Mouse (Mus musculus): ENCODE measurements around the gene Gm4187. TPM values are rescaled to one million over a fixed set of nuclear protein-coding genes. Genes with fewer than 3 reads are reported as not detected.

Gm4187 gene
- polyA plus RNA-seq (2014; fragmentation: Illumina TruSeq; extraction: RNeasy Lipid Tissue Mini Kit (QIAGEN cat#74804); ENCODE audit: low read depth, low replicate concordance), result not detected

GRCm38 (mm10) chr7:22329617-22330016 is at the start of gene Gm4187:
TSS of gene Gm4187 (minus strand) at chr7:22329717.

GRCm38 (mm10) chr7:22370939-22371338 is 41.4 kb upstream of the Gm4187 start, which contains the start of gene Gm8660:
TSS of gene Gm8660 (minus strand) at chr7:22371039.

Other genes starting within 250 kb of the Gm4187 start
- not detected for gene Gm16451, start 211.5 kb downstream of the Gm4187 start, polyA plus RNA-seq (2014; fragmentation: Illumina TruSeq; extraction: RNeasy Lipid Tissue Mini Kit (QIAGEN cat#74804); ENCODE audit: low read depth, low replicate concordance)
- gene Gm10666, start 195.0 kb downstream of the Gm4187 start, polyA plus RNA-seq (2014; fragmentation: Illumina TruSeq; extraction: RNeasy Lipid Tissue Mini Kit (QIAGEN cat#74804); ENCODE audit: low read depth, low replicate concordance), result not detected
- not detected for gene Vmn1r142, start 165.7 kb downstream of the Gm4187 start, polyA plus RNA-seq (2014; fragmentation: Illumina TruSeq; extraction: RNeasy Lipid Tissue Mini Kit (QIAGEN cat#74804); ENCODE audit: low read depth, low replicate concordance)
- not detected for gene Vmn1r143, start 140.3 kb downstream of the Gm4187 start, polyA plus RNA-seq (2014; fragmentation: Illumina TruSeq; extraction: RNeasy Lipid Tissue Mini Kit (QIAGEN cat#74804); ENCODE audit: low read depth, low replicate concordance)
- gene Gm8653, start 128.5 kb downstream of the Gm4187 start, polyA plus RNA-seq (2014; fragmentation: Illumina TruSeq; extraction: RNeasy Lipid Tissue Mini Kit (QIAGEN cat#74804); ENCODE audit: low read depth, low replicate concordance), result not detected
- not detected for gene Gm8453, start 100.2 kb downstream of the Gm4187 start, polyA plus RNA-seq (2014; fragmentation: Illumina TruSeq; extraction: RNeasy Lipid Tissue Mini Kit (QIAGEN cat#74804); ENCODE audit: low read depth, low replicate concordance)
- gene Gm8660, start 41.3 kb upstream of the Gm4187 start, polyA plus RNA-seq (2014; fragmentation: Illumina TruSeq; extraction: RNeasy Lipid Tissue Mini Kit (QIAGEN cat#74804); ENCODE audit: low read depth, low replicate concordance), result not detected
- not detected for gene Vmn1r148, start 83.9 kb upstream of the Gm4187 start, polyA plus RNA-seq (2014; fragmentation: Illumina TruSeq; extraction: RNeasy Lipid Tissue Mini Kit (QIAGEN cat#74804); ENCODE audit: low read depth, low replicate concordance)
- not detected for gene Vmn1r149, start 108.5 kb upstream of the Gm4187 start, polyA plus RNA-seq (2014; fragmentation: Illumina TruSeq; extraction: RNeasy Lipid Tissue Mini Kit (QIAGEN cat#74804); ENCODE audit: low read depth, low replicate concordance)
- gene Gm10665, start 134.4 kb upstream of the Gm4187 start, polyA plus RNA-seq (2014; fragmentation: Illumina TruSeq; extraction: RNeasy Lipid Tissue Mini Kit (QIAGEN cat#74804); ENCODE audit: low read depth, low replicate concordance), result not detected
- not detected for gene Vmn1r151, start 170.0 kb upstream of the Gm4187 start, polyA plus RNA-seq (2014; fragmentation: Illumina TruSeq; extraction: RNeasy Lipid Tissue Mini Kit (QIAGEN cat#74804); ENCODE audit: low read depth, low replicate concordance)
- not detected for gene Vmn1r152, start 193.2 kb upstream of the Gm4187 start, polyA plus RNA-seq (2014; fragmentation: Illumina TruSeq; extraction: RNeasy Lipid Tissue Mini Kit (QIAGEN cat#74804); ENCODE audit: low read depth, low replicate concordance)
- gene Gm8677, start 205.2 kb upstream of the Gm4187 start, polyA plus RNA-seq (2014; fragmentation: Illumina TruSeq; extraction: RNeasy Lipid Tissue Mini Kit (QIAGEN cat#74804); ENCODE audit: low read depth, low replicate concordance), result not detected
- gene Gm4201, start 235.6 kb upstream of the Gm4187 start, polyA plus RNA-seq (2014; fragmentation: Illumina TruSeq; extraction: RNeasy Lipid Tissue Mini Kit (QIAGEN cat#74804); ENCODE audit: low read depth, low replicate concordance), result not detected